Mouse (Mus musculus) forebrain, embryonic 14.5 days (tissue): ENCODE results near the gene Fbxo11. TPM values are rescaled to one million over a fixed set of nuclear protein-coding genes. Genes with fewer than 3 reads are reported as not detected.
"Not testable (repeated sequence)": the region's sequence is repeated elsewhere in the genome, so short reads cannot be mapped to it uniquely, and the experiment has no call there.

Source experiments
- ATAC-seq: fragments of 200-750 bp; cut with Nextera tagmentation; 2 replicates; pipeline ENCODE4 v1.8.0; 2017; ENCODE audit warnings: mild to moderate bottlenecking, moderate library complexity
- DNase-seq: peaks from one replicate; pipeline ENCODE4 v3.0.0-alpha.2; 2015; ENCODE audit warnings: low spot score
- H3K27ac ChIP-seq: fragments of 300-500 bp; sonication (generic); 2 replicates; pipeline ENCODE4 v1.5.1; 2014; ENCODE audit warnings: low read depth, mild to moderate bottlenecking, control low read depth, low read length, moderate library complexity
- H3K27me3 ChIP-seq: fragments of 300-500 bp; sonication (generic); replicated peaks from 2 replicates; pipeline ENCODE4 v1.6.1; 2014; ENCODE audit warnings: low read length, control low read depth, mixed read lengths; ENCODE audit not compliant: control insufficient read depth, insufficient read depth
- H3K36me3 ChIP-seq: fragments of 300-500 bp; sonication (generic); 2 replicates; pipeline ENCODE4 v1.6.1; 2014; ENCODE audit warnings: low read length, control low read depth; ENCODE audit not compliant: control insufficient read depth, insufficient read depth
- H3K4me1 ChIP-seq: fragments of 300-500 bp; sonication (generic); 2 replicates; pipeline ENCODE4 v1.6.1; 2014; ENCODE audit warnings: antibody characterized with exemption, low read length, control low read depth; ENCODE audit not compliant: control insufficient read depth, insufficient read depth
- H3K4me2 ChIP-seq: fragments of 300-500 bp; sonication (generic); 2 replicates; pipeline ENCODE4 v1.6.1; 2014; ENCODE audit warnings: mild to moderate bottlenecking, control low read depth, low read length
- H3K4me3 ChIP-seq: fragments of 300-500 bp; sonication (generic); 2 replicates; pipeline ENCODE4 v1.5.1; 2014; ENCODE audit warnings: low read depth, low read length, control low read depth
- H3K9ac ChIP-seq: fragments of 300-500 bp; sonication (generic); 2 replicates; pipeline ENCODE4 v1.6.1; 2014; ENCODE audit warnings: mild to moderate bottlenecking, low read length, control low read depth, moderate library complexity
- H3K9me3 ChIP-seq: fragments of 300-500 bp; sonication (generic); replicated peaks from 2 replicates; pipeline ENCODE4 v1.6.1; 2016; ENCODE audit warnings: low read length, control low read depth, mixed read lengths; ENCODE audit not compliant: control insufficient read depth
- WGBS: fragments of 180-500 bp; shearing (Covaris S2); extraction: QIAGEN DNeasy Blood & Tissue Kit; methylation state at CpG from one replicate; pipeline ENCODE4 v1.1.7; 2014; 5-methylcytosine and 5-hydroxymethylcytosine counted together
- polyA plus RNA-seq: library from polyadenylated mRNA; unstranded; fragments of >200 nt; fragmentation: Nextera tagmentation; extraction: Ambion mirVana; gene quantifications from 2 replicates; pipeline ENCODE4 v1.2.1, GENCODE M21; 2014

Gene Fbxo11
- polyA plus RNA-seq, 1 experiment from 2014 or later = 39.6 TPM

GRCm38 (mm10) chr17:87993338-87993737 lies 71.8 kb downstream of the Fbxo11 start:
- ATAC-seq (no peak), DNase-seq (no peak)
- H3K27me3 ChIP-seq = no peaks in the 10 kb centered on the region
- no peak overlapping the region for H3K4me3 ChIP-seq
- no peaks in the 10 kb centered on the region for H3K4me1 ChIP-seq
- WGBS = 79% methylated on average over 1 of the region's 1 CpGs
- H3K9ac ChIP-seq = no peak overlapping the region
- H3K4me2 ChIP-seq = no peak overlapping the region
- no peak overlapping the region for H3K27ac ChIP-seq
- peaks cover 89% of the 10 kb centered on the region for H3K36me3 ChIP-seq
- no peaks in the 10 kb centered on the region for H3K9me3 ChIP-seq

- H3K36me3 ChIP-seq = peaks cover 91% of the 10 kb centered on the region
Measured at GRCm38 (mm10) chr17:87992154-87992553, 72.9 kb downstream of the Fbxo11 start.

GRCm38 (mm10) chr17:87987507-87987906 lies 77.6 kb downstream of the Fbxo11 start:
- H3K27me3 ChIP-seq = no peaks in the 10 kb centered on the region
- H3K36me3 ChIP-seq = peaks cover 97% of the 10 kb centered on the region
- 72% methylated on average over 6 of the region's 6 CpGs for WGBS
- no peaks in the 10 kb centered on the region for H3K9me3 ChIP-seq
- H3K4me2 ChIP-seq = no peak overlapping the region
- H3K9ac ChIP-seq = no peak overlapping the region
- H3K4me1 ChIP-seq = no peaks in the 10 kb centered on the region
- H3K27ac ChIP-seq = no peak overlapping the region
- H3K4me3 ChIP-seq = no peak overlapping the region
- DNase-seq (no peak), ATAC-seq (no peak)

More at GRCm38 (mm10) chr17:87992154-87992553, 72.9 kb downstream of the Fbxo11 start:
- Histone ChIP-seq H3K4me3 (no peak overlapping the region), H3K27me3 (no peaks in the 10 kb centered on the region), H3K9me3 (no peaks in the 10 kb centered on the region), H3K9ac (no peak overlapping the region), H3K27ac (no peak overlapping the region), H3K4me2 (no peak overlapping the region), H3K4me1 (no peaks in the 10 kb centered on the region)
- no peak for DNase-seq
- ATAC-seq = no peak
- WGBS = 84% methylated on average over 3 of the region's 3 CpGs

- no peak overlapping the region for H3K27ac ChIP-seq
- no peaks in the 10 kb centered on the region for H3K9me3 ChIP-seq
- no peak overlapping the region for H3K4me3 ChIP-seq
- no peaks in the 10 kb centered on the region for H3K27me3 ChIP-seq
- ATAC-seq = no peak
- peaks cover 98% of the 10 kb centered on the region for H3K36me3 ChIP-seq
- WGBS = 77% methylated on average over 8 of the region's 8 CpGs
- no peak overlapping the region for H3K9ac ChIP-seq
- H3K4me1 ChIP-seq = no peaks in the 10 kb centered on the region
- no peak overlapping the region for H3K4me2 ChIP-seq
- no peak for DNase-seq
Measured at GRCm38 (mm10) chr17:87985916-87986315, 79.2 kb downstream of the Fbxo11 start.

GRCm38 (mm10) chr17:87984440-87985214 lies 80.5 kb downstream of the Fbxo11 start:
- Histone ChIP-seq H3K9me3 (no peaks in the 10 kb centered on the region), H3K36me3 (peaks cover 92% of the 10 kb centered on the region), H3K27ac (no peak overlapping the region), H3K27me3 (no peaks in the 10 kb centered on the region), H3K9ac (no peak overlapping the region), H3K4me3 (no peak overlapping the region), H3K4me2 (no peak overlapping the region), H3K4me1 (no peaks in the 10 kb centered on the region)
- DNase-seq (no peak), ATAC-seq (no peak)
- WGBS = 93% methylated on average over 20 of the region's 20 CpGs

- Histone ChIP-seq H3K27me3 (no peaks in the 10 kb centered on the region), H3K4me2 (no peak overlapping the region), H3K27ac (no peak overlapping the region), H3K36me3 (peaks cover 83% of the 10 kb centered on the region), H3K9ac (no peak overlapping the region), H3K9me3 (no peaks in the 10 kb centered on the region), H3K4me3 (no peak overlapping the region), H3K4me1 (no peaks in the 10 kb centered on the region)
- WGBS = 87% methylated on average over 4 of the region's 4 CpGs
- ATAC-seq (no peak), DNase-seq (no peak)
Measured at GRCm38 (mm10) chr17:87983313-87983712, 81.8 kb downstream of the Fbxo11 start.

GRCm38 (mm10) chr17:87982112-87982511 lies 83.0 kb downstream of the Fbxo11 start:
- H3K27me3 ChIP-seq = no peaks in the 10 kb centered on the region
- ATAC-seq (no peak), DNase-seq (no peak)
- no peak overlapping the region for H3K4me3 ChIP-seq
- H3K27ac ChIP-seq = no peak overlapping the region
- H3K9me3 ChIP-seq = no peaks in the 10 kb centered on the region
- H3K4me2 ChIP-seq = no peak overlapping the region
- no peaks in the 10 kb centered on the region for H3K4me1 ChIP-seq
- 94% methylated on average over 3 of the region's 3 CpGs for WGBS
- H3K9ac ChIP-seq = no peak overlapping the region
- peaks cover 78% of the 10 kb centered on the region for H3K36me3 ChIP-seq

GRCm38 (mm10) chr17:87979696-87980095 lies 85.4 kb downstream of the Fbxo11 start:
- H3K27ac ChIP-seq, H3K4me1 ChIP-seq, H3K9ac ChIP-seq, H3K4me2 ChIP-seq, H3K27me3 ChIP-seq, H3K4me3 ChIP-seq, DNase-seq, H3K9me3 ChIP-seq, ATAC-seq: not testable (repeated sequence)
- WGBS = 89% methylated on average over 1 of the region's 1 CpGs
- peaks cover 54% of the 10 kb centered on the region for H3K36me3 ChIP-seq

GRCm38 (mm10) chr17:87976927-87977326 lies 88.2 kb downstream of the Fbxo11 start:
- not testable (repeated sequence) for H3K4me3 ChIP-seq, H3K4me2 ChIP-seq, DNase-seq, H3K27ac ChIP-seq, ATAC-seq, H3K9me3 ChIP-seq, H3K9ac ChIP-seq, H3K27me3 ChIP-seq
- WGBS = 87% methylated on average over 4 of the region's 4 CpGs
- peaks cover 12% of the 10 kb centered on the region for H3K4me1 ChIP-seq
- peaks cover 28% of the 10 kb centered on the region for H3K36me3 ChIP-seq
